Mouse (Mus musculus) right cerebral cortex, adult 2 months (tissue): ENCODE measurements at regions not wholly inside any gene's neighbourhood (a gene's known extent, or its start where the extent isn't known, plus 50 kb on each side); places are given as distances from the start of the nearest gene placed in this dataset.

ENCODE experiments used
- DNase-seq, 2 experiments: peaks; one replicate each; pipeline ENCODE4 v3.0.0; 2021 to 2022; ENCODE audit warnings: low spot score in 2 of 2

- no peak for DNase-seq
Measured at GRCm38 (mm10) chr10:65845096-65845624, 1250.8 kb upstream of the Jmjd1c start.

- peak; percentile 21 to 25 for DNase-seq
Measured at GRCm38 (mm10) chr10:65846136-65846535, 1249.8 kb upstream of the Jmjd1c start.

- no peak for DNase-seq
Measured at GRCm38 (mm10) chr10:65847622-65848021, 1248.3 kb upstream of the Jmjd1c start.

GRCm38 (mm10) chr10:65889881-65890280 is 1206.0 kb upstream of the Jmjd1c start:
- no peak for DNase-seq

GRCm38 (mm10) chr10:65907571-65907970 is 1188.4 kb upstream of the Jmjd1c start:
- no peak for DNase-seq

- peak in 1 of 2 experiments; percentile 19 for DNase-seq
Measured at GRCm38 (mm10) chr10:65912518-65912917, 1183.4 kb upstream of the Jmjd1c start.

- DNase-seq, result no peak
Measured at GRCm38 (mm10) chr10:65932077-65932476, 1163.8 kb upstream of the Jmjd1c start.

- peak; percentile 25 to 41 for DNase-seq
Measured at GRCm38 (mm10) chr10:65948587-65948986, 1147.3 kb upstream of the Jmjd1c start.

- DNase-seq, result no peak
Measured at GRCm38 (mm10) chr10:65962441-65962840, 1133.5 kb upstream of the Jmjd1c start.

- no peak for DNase-seq
Measured at GRCm38 (mm10) chr10:65969770-65970169, 1126.2 kb upstream of the Jmjd1c start.
